In the genomic region with DNA sequence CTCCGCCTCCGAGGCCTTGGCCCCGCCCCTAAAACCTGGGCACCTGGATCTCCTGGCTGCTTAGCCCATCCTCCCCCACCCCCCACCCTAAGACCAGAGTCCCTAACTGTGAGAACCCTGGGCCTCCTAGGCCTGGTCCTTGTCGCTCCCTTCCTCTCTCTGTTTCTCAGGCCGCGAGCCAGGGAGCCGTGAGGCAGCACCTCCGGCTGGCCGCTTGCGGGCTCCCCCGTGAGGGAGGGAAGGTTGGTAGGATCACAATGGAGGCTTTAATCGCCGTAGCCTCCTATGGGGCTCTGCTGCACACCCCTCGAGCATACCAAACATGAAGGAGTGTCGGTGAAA, we compare ENCODE assay signal across 8 mouse cellular contexts. TPM values are rescaled to one million over a fixed set of nuclear protein-coding genes. Genes with fewer than 3 reads are reported as not detected.
DNase-seq lines count a peak whose midpoint lies in the region; ATAC-seq and TF ChIP-seq lines count a peak whose summit lies in the region.

No protein-coding gene starts in this region.

- peaks cover 16% of the 10 kb centered on the region for H3K36me3 ChIP-seq in heart, embryonic 12.5 days
- peaks cover under 1% of the 10 kb centered on the region; the same call in 1 of the 2 replicates for H3K36me3 ChIP-seq in ES-E14 (ENCODE audit: control insufficient read depth, insufficient read depth, low read length, poor library complexity, severe bottlenecking)
- 0 out of 2 replicates have a peak, but pooled peaks cover 2% of the 10 kb centered on the region for H3K36me3 ChIP-seq in forebrain, postnatal 0 days (ENCODE audit: insufficient read depth)

- no peak for DNase-seq in heart, adult 9 months (ENCODE audit: low spot score in 2 of 2)
- DNase-seq in ES-E14 (ENCODE audit: low read depth, low spot score): no peak
- DNase-seq in forebrain, postnatal 0 days: no peak
- no peak for DNase-seq in gastrocnemius, postnatal 4 days (ENCODE audit: low spot score in 2 of 2)
- no peak for DNase-seq in left cerebral cortex, adult 8-10 months (ENCODE audit: low spot score in 2 of 2)
- DNase-seq in T-cell, adult 2 months (ENCODE audit: low spot score): no peak

- no peaks in the 10 kb centered on the region for H3K27me3 ChIP-seq in heart, embryonic 12.5 days (replicated peaks)
- no peaks in the 10 kb centered on the region for H3K27me3 ChIP-seq in forebrain, postnatal 0 days (ENCODE audit: insufficient read depth, low read length)

- peaks cover 56% of the 10 kb centered on the region for H3K4me1 ChIP-seq in heart, embryonic 12.5 days (replicated peaks)
- peaks cover 0 to 22% of the 10 kb centered on the region in 2 experiments for H3K4me1 ChIP-seq in ES-E14 (ENCODE audit: control insufficient read depth in 2 of 2, insufficient read depth in 2 of 2, low read length in 2 of 2, poor library complexity in 1 of 2)
- peaks cover 13% of the 10 kb centered on the region; the same call in 1 of the 2 replicates for H3K4me1 ChIP-seq in forebrain, postnatal 0 days (ENCODE audit: insufficient read depth)

- H3K9me3 ChIP-seq in heart, embryonic 12.5 days (replicated peaks): no peaks in the 10 kb centered on the region
- H3K9me3 ChIP-seq in ES-E14 (ENCODE audit: control insufficient read depth, insufficient read depth, low read depth, low read length): no peaks in the 10 kb centered on the region
- no peaks in the 10 kb centered on the region for H3K9me3 ChIP-seq in forebrain, postnatal 0 days (ENCODE audit: low read length)

- peak overlapping the region; percentile 78 for H3K4me3 ChIP-seq in heart, embryonic 12.5 days
- peak overlapping the region; percentile 73 to 100 for H3K4me3 ChIP-seq in ES-E14 (ENCODE audit: insufficient read depth in 1 of 2, low read depth in 1 of 2, low read length in 2 of 2, poor library complexity in 1 of 2, severe bottlenecking in 1 of 2)
- peak overlapping the region; percentile 83 for H3K4me3 ChIP-seq in forebrain, postnatal 0 days (ENCODE audit: low read depth, low read length)

- ATAC-seq in heart, embryonic 12.5 days (ENCODE audit: insufficient number of reproducible peaks, low FRiP score): no peak
- ATAC-seq in forebrain, postnatal 0 days: no peak
- peak; percentile 14 for ATAC-seq in megakaryocyte, adult 5-6 weeks (ENCODE audit: poor library complexity, severe bottlenecking)

- H3K27ac ChIP-seq in heart, embryonic 12.5 days (ENCODE audit: poor library complexity, severe bottlenecking): peak overlapping the region; percentile 88
- peak overlapping the region; percentile 61 for H3K27ac ChIP-seq in ES-E14 (ENCODE audit: insufficient read depth, low read depth, low read length, poor library complexity, severe bottlenecking)
- peak overlapping the region; percentile 89 for H3K27ac ChIP-seq in forebrain, postnatal 0 days (ENCODE audit: low read depth, low read length)

- H3K4me2 ChIP-seq in heart, embryonic 12.5 days: peak overlapping the region; percentile 82
- peak overlapping the region; percentile 76 for H3K4me2 ChIP-seq in forebrain, postnatal 0 days (ENCODE audit: low read depth)

- TF ChIP-seq CTCF in forebrain, postnatal 0 days (IDR thresholded peaks at IDR 0.05; ENCODE audit: low read depth): peak; percentile 35; the same call in 1 of the 2 replicates

- 0% methylated on average over 15 of the region's 15 CpGs for WGBS in heart, embryonic 12.5 days
- WGBS in forebrain, postnatal 0 days: 3% methylated on average over 14 of the region's 15 CpGs

- in situ Hi-C loops in ES-E14 (cut with MboI; ENCODE audit: low sequenced_read_pairs in 2 of 2, unreplicated experiment in 2 of 2): no loop called here

- H3K9ac ChIP-seq in heart, embryonic 12.5 days: peak overlapping the region; percentile 80
- H3K9ac ChIP-seq in ES-E14 (ENCODE audit: insufficient read depth, low read depth, low read length, poor library complexity, severe bottlenecking): peak overlapping the region; percentile 88
- peak overlapping the region; percentile 71 for H3K9ac ChIP-seq in forebrain, postnatal 0 days

TF ChIP-seq in ES-E14, 5 proteins besides CTCF, POLR2A, EP300 and RAD21:
- TF ChIP-seq MAFK (IDR thresholded peaks at IDR 0.05; ENCODE audit: insufficient read depth, low read depth, low read length): no peak
- no peak for TF ChIP-seq ZC3H11A (IDR thresholded peaks at IDR 0.05; ENCODE audit: borderline replicate concordance, low read depth, low read length)
- no peak for TF ChIP-seq ZNF384 (IDR thresholded peaks at IDR 0.05; ENCODE audit: low read depth, low read length)
- no peak for TF ChIP-seq CHD2 (IDR thresholded peaks at IDR 0.05; ENCODE audit: low read depth, low read length)
- no peak for TF ChIP-seq HCFC1 (IDR thresholded peaks at IDR 0.05; ENCODE audit: borderline replicate concordance, insufficient read depth, low read length)

RNA-seq across cellular contexts. Expression of a gene that starts 0.4 kb away (rescaled TPM):
- 21.9 and 27.3 TPM in 2 replicates for polyA plus RNA-seq in heart, embryonic 12.5 days (2016; fragmentation: Nextera tagmentation; extraction: Ambion mirVana)
- total RNA-seq in ES-E14 (2012; rRNA removed): 26.2 and 27.7 TPM in 2 replicates
- total RNA-seq in forebrain, postnatal 0 days (2014; rRNA removed): 85.6 and 86.3 TPM in 2 replicates
- 28.7 and 32.7 TPM in 2 replicates for polyA plus RNA-seq in forebrain, postnatal 0 days (2015; fragmentation: Nextera tagmentation; extraction: Ambion mirVana)
- 14.6 and 18.2 TPM in 2 replicates for total RNA-seq in megakaryocyte, adult 5-6 weeks (2015)
- 25.9 and 28.1 TPM in 2 replicates for total RNA-seq in megakaryocyte, adult 5-6 weeks (2017)
- total RNA-seq in gastrocnemius, postnatal 4 days (2021): 10 to 100 TPM; 21.5 to 22.4 TPM
- total RNA-seq in left cerebral cortex, adult 8-10 months (2022): 10 to 100 TPM; 79.3 to 88.0 (median 83.9) TPM

RNA-seq across cellular contexts. Expression of a gene that starts 23.6 kb away (rescaled TPM):
- 10.5 and 11.6 TPM in 2 replicates for polyA plus RNA-seq in heart, embryonic 12.5 days (2016; fragmentation: Nextera tagmentation; extraction: Ambion mirVana)
- 6.1 and 6.6 TPM in 2 replicates for total RNA-seq in ES-E14 (2012; rRNA removed)
- total RNA-seq in forebrain, postnatal 0 days (2014; rRNA removed): 19.9 and 22.5 TPM in 2 replicates
- 33.5 and 34.2 TPM in 2 replicates for polyA plus RNA-seq in forebrain, postnatal 0 days (2015; fragmentation: Nextera tagmentation; extraction: Ambion mirVana)
- total RNA-seq in megakaryocyte, adult 5-6 weeks (2015): 1.0 TPM in 1 of 2 replicates, not detected in the other
- 0.26 and 4.6 TPM in 2 replicates for total RNA-seq in megakaryocyte, adult 5-6 weeks (2017)
- total RNA-seq in gastrocnemius, postnatal 4 days (2021): 10 to 100 TPM; 59.0 to 78.8 TPM
- 100 to 1,000 TPM; 230 to 282 (median 253) TPM for total RNA-seq in left cerebral cortex, adult 8-10 months (2022)

RNA-seq across cellular contexts. Expression of a gene that starts 24.6 kb away (rescaled TPM):
- 0.13 and 0.15 TPM in 2 replicates for polyA plus RNA-seq in heart, embryonic 12.5 days (2016; fragmentation: Nextera tagmentation; extraction: Ambion mirVana)
- 0.32 and 0.40 TPM in 2 replicates for total RNA-seq in ES-E14 (2012; rRNA removed)
- 0.23 and 0.48 TPM in 2 replicates for total RNA-seq in forebrain, postnatal 0 days (2014; rRNA removed)
- 0.08 and 0.16 TPM in 2 replicates for polyA plus RNA-seq in forebrain, postnatal 0 days (2015; fragmentation: Nextera tagmentation; extraction: Ambion mirVana)
- total RNA-seq in megakaryocyte, adult 5-6 weeks (2015): 0.09 TPM in 1 of 2 replicates, not detected in the other
- 0.07 TPM in 1 of 2 replicates, not detected in the other for total RNA-seq in megakaryocyte, adult 5-6 weeks (2017)
- under 1 TPM; 0.10 to 0.17 TPM for total RNA-seq in gastrocnemius, postnatal 4 days (2021)
- under 1 TPM; 0.50 to 0.71 (median 0.60) TPM for total RNA-seq in left cerebral cortex, adult 8-10 months (2022)

RNA-seq across cellular contexts. Expression of a gene that starts 25.9 kb away (rescaled TPM):
- polyA plus RNA-seq in heart, embryonic 12.5 days (2016; fragmentation: Nextera tagmentation; extraction: Ambion mirVana): not detected in 2 replicates
- total RNA-seq in ES-E14 (2012; rRNA removed): 0.27 and 0.32 TPM in 2 replicates
- total RNA-seq in forebrain, postnatal 0 days (2014; rRNA removed): not detected in 2 replicates
- polyA plus RNA-seq in forebrain, postnatal 0 days (2015; fragmentation: Nextera tagmentation; extraction: Ambion mirVana): not detected in 2 replicates
- not detected in 2 replicates for total RNA-seq in megakaryocyte, adult 5-6 weeks (2015)
- not detected in 2 replicates for total RNA-seq in megakaryocyte, adult 5-6 weeks (2017)
- total RNA-seq in gastrocnemius, postnatal 4 days (2021): not detected
- total RNA-seq in left cerebral cortex, adult 8-10 months (2022): under 1 TPM in 2 of 4 experiments, not detected in 2; 0.17 to 0.19 TPM
